Mouse (Mus musculus) T-cell, adult 2 months (primary cell): ENCODE data around the gene Ly6g6d.
"Not testable (repeated sequence)": the region's sequence is repeated elsewhere in the genome, so short reads cannot be mapped to it uniquely, and the experiment has no call there.

ENCODE experiments used
- DNase-seq: peaks from one replicate; pipeline ENCODE4 v3.0.0; 2022; ENCODE audit warnings: low spot score

Ly6g6d gene

DNA sequence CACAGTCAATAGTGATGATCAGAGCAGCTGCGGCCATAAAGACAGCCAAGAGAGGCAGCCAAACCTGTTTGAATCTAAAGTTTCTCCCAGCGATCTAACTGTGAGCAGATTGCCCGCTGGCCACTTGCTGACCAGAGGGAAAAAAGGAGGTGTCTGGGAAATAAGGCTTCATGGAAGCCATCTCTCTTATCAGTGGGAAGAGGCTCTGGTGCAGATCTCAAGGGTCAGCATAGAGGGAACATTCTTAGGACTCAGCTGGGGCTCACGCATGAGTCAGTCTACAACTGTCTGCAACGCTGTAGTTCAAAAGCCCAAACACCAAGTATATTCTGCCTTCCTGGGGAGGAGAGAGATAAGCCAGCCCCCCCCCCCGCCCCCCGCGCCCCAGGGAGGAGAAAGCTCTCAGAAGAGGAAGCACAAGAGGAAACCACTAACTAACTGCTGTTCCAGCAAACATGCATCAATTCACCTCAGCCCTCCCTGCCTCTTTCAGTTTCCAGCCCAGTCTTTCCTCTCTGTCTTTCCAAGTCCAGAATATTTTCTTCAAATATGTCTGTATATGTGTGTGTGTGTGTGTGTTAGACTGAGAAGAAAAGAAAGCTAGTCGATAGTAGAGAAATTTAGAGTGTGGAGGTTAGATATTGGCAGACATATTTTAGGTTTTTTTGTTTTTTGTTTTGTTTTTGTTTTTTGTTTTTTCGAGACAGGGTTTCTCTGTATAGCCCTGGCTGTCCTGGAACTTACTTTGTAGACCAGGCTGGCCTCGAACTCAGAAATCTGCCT lies 29.5 kb downstream of the Ly6g6d start:
- peak; percentile 42 for DNase-seq

DNA sequence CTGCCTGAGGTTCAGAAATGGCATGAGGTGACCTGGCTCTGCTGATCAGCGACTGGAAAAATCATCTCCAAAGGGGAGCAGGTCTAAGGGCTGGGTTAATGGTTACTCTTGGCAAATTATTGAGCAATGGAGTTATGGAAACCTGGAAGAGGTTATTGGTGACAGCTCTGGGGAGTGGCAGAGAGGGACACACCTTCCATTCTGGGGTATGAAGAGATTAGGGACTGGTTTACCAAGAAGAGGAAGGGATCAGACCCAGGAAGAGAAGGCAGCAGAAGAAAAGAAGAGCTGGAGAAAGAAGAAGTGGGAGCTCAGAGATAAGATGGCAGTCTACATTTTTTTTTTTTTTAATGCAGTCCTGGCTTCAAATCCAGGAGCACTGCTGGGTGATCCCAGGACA lies 30.2 kb downstream of the Ly6g6d start:
- no peak for DNase-seq

DNA sequence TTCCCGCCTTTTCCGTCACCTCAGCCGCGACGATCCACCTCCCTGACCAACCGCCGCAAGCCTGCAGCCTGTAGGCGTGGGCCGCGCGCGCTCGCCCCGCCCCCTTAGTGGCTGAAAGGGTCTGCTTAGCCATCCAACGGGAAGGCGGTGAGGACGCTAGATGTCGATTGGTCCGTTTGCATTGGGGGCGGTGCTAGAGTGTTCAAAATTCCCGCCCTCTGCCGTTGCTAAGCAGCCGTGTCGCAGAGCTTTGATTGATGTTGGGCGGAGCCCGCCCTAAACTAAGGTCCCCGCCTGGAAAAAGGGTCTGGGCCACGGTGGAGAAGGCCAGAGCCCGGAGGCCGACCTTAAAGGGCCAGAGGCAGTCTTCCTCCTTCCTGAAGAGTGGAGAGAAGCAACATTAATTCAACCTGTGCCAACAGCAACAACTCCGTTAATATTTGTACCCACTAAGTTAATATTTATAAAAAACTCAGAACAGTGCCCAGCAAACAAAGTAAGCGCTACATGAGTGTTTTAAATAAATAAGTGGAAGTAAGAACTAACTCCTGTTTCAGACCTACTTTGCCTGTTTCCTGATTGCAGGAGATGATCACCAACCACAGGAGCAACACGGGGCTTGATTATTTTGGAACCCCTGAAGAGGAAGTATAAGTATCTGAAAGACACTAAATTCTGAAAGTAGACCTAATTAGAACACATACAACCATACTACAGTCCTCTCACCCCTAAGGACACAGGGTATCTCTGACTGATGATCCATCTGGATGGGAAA lies 31.0 kb downstream of the Ly6g6d start, which contains the start of gene Msh5:
Msh5 (minus strand) TSS at position 65 of the 775 bp plus-strand sequence.
- peak; percentile 94 for DNase-seq

DNA sequence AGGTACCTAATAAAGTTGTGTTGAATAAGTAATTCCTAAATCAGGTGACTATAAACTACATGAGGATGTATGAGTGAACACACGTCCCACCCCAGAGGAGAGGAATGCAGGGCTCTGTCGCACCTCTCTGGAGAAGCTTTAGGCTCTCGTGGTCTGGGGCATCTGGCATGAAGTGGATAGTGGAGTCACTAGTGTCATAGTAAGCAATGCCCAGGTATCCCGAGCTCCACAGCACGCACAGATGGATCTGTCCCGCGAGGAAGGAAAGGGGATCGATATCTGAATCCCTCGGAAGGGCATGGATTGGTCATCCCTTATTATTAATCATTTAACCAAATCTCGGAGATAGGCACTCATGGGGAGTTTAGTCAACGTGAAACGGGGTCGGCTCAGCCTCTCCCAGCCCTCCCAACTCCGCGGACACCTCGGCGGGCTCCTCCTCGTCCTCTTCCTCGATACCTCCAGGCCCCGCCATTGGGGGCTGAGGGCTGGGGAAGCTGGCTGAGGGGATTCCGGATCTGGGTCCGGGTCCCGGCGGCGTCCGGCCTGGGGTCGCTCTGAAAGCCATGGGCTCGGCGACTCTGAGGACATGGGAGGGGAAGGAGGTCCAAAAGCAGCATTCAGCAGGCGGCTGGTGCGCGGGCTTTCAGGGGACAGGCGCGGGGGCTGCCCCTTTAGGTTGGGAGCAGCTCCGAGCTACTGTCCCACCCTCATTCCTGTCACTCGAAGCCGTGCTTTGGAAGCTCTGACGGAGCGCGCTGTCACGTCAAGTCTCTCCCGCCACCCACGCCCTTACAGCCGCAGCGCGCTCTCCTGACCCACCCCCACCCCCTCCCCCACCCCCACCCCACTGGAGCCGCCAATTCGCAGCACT lies 31.8 kb downstream of the Ly6g6d start:
- DNase-seq: no peak

DNA sequence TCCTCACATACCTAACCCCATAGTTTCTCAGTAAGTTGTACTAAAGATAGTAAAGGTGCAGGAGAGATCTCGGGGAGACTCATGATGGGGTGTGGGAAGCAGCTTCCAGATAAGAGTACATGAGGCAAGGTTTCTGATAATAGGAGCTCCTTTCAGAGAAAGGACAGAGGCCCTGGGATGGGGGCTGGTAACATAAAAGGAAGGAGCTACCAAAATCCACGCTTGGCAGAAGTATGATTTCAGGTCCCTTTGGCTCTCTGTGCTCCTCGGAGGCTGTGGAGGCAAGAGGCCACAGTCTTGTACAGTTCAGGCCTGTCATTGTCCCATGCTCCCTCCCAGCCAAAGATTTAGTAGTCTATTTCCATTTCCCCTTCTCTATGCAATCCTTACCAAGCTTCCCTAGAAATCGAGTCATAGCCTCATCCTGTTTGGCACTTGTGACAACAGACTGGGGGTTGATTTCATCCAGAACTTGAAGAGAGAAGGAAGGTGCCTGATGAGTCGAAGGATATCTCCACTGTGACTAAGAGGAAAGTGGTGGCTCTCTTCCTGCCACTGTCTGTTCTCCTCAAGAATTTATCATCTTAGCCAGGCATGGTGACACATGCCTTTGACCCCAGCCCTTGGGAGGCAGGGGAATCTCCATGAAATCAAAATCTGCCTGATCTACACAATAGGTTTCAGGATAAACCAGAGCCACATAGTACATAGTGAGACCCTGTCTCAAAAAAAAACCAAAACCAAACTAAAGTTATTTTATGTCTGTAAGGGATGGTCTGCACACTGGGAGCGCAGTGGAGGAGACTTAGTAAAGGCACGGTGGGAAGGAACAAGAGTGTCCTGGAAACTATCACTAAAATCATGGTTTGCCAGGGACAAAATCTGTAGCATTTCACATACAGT lies 32.7 kb downstream of the Ly6g6d start:
- DNase-seq: no peak

DNA sequence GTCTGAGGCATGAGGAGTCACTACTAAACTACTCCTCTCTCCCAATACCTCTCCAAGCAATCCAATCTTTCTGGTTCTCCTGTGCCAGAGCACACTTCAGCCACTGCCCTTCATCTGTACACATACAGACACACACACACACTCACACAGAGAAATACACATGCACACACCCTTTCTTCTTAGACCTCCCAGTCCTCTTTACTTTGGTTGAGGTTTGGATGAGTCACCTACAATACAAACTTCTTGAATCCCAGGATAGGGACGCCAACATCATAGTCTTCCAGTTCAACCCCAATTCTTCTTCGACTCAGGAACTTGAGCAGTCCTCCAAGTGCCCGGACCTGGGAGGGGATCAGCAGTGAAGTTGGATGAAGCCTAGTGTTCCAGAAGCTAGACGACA lies 34.1 kb downstream of the Ly6g6d start:
- DNase-seq: no peak

DNA sequence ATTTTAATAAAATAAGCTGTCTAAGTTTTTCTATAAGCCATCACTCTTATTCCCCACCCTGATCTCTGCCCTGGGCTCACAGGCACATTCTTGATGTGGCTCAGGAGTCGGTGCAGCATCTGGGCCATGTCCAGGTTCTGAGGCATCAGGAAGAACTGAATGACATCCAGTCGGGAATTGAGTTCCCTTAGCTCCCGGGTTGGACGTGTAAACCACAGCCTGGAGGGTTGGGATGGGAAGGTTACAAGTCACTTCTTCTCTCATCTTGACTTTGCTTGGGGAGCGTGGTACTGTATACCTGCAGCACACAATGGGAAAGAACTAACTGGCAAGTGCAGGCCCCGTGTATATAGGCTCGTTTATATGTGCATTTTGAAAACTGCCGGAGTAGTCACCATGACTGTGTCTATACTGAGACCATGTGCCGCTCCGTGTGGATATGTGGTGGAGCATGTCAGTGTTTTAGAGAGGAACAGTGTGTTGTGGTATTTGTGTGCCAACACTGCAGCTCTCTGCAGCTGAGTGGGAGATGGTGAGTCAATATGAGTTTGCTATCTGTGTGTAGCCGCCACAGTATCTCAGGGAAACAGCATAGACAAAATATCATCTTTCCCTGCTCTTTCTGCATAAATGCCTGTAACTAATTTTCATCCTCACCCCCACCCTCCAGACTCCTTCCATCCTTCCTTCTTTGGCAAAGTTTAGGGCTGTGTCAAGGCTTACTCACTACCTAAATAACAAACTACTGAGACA lies 38.6 kb downstream of the Ly6g6d start:
- DNase-seq: no peak

DNA sequence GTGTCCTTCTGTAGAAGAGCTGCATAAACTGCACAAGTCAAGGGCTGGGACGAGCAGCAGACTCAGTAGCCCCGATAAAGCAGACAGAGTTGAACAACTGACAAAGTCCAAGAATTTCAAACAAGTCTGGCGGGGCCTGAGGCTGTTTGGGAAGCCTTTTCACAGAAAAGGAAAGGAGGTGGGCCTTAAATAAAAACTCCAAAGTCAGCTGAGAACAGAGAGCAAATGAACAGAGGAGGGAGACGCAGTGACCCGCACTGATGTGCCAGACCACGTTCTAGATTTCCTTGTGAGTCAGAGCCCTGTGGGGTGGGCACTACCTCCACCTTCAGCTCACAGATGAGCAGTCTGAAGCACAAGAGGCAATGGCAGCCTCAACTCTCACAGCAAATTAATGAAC lies 43.0 kb downstream of the Ly6g6d start:
- no peak for DNase-seq

DNA sequence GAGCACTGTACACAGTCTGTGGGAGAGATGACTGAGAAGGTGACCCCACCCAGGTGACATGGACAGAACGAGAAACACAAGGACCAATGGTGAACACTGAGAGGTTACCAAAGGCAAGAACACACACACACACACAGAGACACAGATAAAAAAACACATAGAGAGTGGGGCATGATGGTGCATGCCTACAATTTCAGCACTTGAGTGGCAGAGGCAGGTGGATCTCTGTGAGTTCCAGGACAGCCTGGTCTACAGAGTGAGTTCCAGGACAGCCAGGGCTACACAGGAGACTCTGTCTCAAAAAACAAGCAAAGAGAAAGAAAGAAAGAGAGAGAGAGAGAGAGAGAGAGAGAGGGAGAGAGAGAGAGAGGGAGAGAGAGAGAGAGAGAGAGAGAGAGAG lies 44.2 kb downstream of the Ly6g6d start:
- not testable (repeated sequence) for DNase-seq

DNA sequence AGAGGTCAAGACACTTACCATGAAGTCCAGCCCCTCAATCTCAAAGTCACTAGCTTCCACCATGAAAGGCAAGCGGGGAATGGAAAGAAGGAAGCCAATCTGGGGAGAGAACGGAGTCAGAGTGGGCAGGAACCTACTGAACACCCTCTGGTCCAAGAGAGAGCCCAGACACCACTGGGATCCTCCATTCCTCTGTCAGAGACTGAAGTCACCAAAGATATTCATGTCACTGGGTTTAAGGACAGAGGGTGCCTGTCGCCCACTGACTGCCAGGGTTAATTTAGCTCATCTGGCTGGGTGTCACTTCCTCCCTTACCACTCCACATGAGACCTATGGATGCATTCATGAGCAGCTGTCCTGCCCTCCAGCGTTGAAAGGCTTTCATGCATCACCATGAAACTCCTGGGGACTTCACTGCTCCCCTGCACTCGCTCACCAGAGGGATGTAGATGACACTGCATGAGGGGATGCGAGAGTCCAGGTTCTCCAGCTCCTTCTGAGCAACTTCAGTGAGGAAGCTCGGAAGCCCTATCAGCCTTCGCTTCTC lies 45.5 kb downstream of the Ly6g6d start:
- DNase-seq: no peak

DNA sequence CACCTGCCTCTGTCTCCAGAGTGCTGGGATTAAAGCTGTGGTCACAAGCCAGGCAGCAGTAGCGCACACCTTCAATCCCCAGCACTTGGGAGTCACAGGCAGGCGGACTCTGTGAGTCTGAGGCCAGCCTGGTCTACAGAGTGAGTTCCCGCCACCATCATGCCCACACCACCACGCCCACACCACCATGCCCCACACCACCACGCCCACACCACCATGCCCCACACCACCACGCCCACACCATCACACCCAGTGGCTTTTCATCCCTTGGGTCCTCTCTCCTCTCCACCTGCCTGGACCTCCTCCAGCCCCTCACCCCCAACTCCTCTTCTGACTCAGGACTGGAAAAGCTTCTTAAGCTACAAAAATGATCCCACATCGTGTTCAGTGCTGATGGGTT lies 46.0 kb downstream of the Ly6g6d start:
- no peak for DNase-seq

DNA sequence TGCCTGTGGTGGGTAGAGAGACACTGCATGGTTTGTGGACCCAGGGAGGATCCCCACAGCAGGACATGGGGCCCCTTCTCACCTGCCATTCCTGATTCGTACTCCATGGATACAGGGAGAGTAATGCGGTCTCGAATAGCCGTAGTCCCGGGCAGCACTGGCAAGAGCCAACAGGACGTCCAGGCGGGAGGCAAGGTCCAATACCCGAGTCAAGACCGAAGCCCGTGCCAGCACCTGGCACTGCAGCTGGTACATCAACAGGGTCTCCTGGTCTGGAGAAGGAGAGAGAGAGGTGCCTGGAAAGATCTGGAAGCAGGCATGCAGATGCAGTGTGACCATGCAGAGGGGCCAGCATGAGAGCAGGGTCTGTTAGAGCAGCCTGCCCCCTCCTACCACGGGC lies 46.6 kb downstream of the Ly6g6d start:
- no peak for DNase-seq

DNA sequence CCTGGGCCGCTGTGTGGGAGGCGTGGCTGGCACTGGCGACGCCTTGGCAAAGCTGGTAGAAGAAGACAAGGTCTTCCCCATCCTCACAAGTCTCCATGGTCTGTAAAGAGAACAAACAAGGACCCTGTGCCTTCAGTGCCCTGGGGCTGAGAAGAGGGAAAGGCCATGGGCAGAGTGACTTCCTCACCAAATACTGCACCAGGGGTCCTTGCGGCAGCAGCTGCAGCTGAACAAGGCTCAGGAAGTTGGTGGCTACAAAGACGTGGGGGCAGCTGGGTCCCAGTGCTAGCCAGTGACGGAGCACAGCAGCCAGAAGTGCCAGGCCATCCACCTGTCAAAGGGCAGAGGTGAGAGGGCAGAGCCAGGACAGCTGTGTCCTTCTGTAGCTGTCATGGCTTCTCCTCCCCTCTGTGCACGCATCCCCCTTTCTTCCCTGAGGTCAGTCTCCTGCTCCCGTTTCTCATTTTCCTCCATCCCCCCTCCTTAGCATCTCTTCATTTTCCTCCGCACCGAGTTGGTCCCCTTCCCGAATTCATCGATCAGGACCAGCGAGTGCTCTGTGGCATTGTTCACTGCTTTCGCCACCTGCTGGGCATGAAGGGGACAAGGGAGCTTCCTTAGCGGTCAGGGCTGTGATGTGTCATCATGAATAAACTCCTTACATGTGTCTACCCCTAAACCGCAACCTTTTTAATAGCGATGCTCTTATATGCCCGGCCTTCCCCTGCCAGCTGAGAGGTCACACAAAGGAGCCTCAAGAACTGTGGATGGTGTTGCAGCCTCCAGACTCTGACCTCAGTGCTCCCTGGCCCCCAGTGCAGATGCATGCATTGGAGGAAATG lies 48.0 kb downstream of the Ly6g6d start:
- no peak for DNase-seq

DNA sequence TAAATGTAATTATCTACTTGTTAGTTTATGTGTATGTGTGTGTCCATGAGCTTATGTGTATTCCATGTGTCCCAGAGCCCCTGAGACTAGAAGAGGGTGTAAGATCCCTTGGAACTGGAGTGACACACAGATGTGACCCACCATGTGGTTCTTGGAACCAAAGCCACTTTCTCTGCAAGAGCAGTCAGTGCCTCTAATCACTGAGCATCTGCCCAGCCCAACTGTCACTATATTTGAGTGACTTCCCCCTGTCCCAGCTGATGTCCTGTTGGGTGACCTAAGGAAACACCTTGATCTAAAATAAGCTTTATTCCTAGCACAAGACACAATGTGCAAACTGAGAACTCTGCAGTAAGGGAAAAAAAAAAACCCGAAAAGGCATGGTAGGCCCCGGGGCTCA lies 49.5 kb downstream of the Ly6g6d start:
- no peak for DNase-seq

DNA sequence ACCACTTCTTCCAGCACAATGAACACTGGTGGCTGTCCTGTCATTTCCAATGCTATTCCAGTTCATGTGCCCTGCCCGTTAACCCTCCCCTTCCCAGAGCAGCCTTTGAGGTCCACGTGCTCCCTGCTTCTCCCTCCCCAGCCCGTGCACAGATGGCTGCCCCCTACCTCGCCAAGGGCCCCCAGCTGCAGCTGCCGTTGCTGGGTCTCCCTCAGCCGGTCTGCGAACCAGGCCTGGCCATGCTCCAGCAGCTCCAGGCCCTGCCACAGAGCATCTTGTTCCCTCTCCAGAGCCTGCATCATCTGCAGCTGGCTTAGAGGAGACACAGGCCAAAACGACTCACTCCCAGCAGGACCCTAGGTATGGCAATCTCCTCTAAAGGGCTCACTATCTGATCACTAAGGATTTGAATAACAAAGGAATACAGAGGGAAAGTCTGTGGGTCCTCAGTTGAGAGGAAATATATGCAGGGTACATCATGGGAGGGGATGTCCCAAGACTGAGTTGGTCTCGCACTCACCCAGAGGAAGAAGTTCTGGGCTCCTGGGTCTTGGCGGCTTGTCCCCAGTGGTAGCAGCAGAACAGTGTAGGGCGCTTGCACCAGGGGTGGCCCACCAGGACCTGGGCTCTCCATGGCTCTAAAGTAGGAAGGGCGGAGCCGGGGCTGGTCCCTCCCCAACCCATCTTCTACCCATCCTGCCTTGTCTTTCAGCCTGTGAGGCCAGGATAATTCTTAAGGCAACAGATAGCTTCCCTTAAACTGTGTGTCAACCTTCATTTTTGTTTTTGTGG lies 50.4 kb downstream of the Ly6g6d start, which contains the start of gene Sapcd1:
Sapcd1 (minus strand) TSS at position 740 of the 792 bp plus-strand sequence.
- no peak for DNase-seq

DNA sequence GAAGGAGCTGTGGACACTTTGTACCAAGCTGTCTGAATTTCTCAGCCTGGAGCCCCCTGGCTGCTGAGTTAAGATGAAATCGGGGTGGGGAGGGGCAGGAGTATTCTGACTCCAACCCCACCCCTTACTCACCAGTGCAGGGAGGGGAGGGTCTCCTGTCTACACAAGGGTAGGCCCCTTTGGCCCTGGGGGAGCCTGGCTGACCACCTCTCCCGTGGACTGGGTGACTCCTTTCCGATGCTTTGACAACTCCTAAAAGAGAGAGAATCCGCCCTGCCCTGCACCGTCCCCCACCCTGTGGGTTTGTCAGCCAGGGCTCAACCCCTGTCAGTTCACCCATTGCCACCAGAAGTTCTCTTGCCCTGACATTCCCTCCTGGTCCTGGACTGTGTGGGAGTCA lies 51.7 kb downstream of the Ly6g6d start:
- DNase-seq: no peak

DNA sequence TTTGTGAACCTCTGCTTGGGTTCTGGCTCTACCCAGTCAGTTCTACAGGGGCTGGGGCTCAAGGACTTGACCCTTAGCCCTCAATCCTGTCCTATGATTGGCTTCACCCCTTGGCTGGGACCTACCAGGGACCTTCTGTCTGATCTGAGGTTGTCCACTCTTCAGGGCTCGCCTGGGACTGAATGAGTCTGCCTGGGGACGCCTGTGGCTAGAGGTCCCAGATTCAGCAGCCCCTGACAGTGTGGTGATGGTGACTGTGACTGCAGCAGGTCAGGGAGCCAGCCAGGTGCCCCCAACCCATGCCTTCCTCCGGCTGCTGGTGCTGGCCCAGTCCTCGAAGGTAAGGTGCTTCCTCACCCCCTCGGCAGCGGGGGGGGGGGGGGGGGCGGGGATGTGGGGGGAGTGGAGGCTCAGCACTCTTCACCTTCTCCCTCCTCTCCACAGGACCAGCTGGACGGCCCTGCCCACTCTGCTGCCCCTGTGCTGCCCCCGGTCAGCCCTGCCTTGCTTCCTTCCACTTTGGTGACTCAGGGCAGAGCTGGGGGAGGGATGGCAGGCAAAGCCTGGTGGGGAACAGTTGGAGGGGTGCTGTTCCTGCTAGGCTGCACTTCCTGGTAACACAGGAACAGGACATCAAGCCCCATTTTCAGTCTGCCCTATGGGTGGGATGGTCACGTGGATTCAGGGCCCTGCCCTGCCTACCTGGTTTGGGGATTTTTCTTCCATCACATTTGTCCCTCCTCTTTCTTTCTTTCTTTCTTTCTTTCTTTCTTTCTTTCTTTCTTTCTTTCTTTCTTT lies 53.0 kb downstream of the Ly6g6d start:
- no peak for DNase-seq

DNA sequence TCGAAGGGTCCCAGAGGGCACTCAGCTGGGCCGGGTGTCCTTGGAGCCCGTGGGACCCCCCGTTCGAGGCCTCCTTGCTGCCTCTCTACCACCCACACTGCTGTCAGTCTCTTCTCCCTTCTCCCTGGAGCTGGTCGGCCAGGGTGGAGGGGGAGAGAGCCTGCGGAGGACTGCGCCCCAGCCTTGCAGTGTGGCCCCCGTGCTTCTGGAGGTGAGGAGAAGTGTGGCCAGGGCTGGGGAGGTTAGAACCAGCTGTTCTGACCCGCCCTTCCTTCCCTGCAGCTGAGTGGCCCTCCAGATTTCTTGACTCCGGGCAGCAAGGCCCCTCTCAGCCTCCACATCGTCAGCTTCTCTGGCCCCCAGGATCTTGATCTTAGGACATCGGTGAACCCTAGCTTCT lies 53.6 kb downstream of the Ly6g6d start:
- DNase-seq: no peak
